Mouse (Mus musculus): Measurements from ENCODE around the gene March9.
"Not testable (repeated sequence)": the region's sequence is repeated elsewhere in the genome, so short reads cannot be mapped to it uniquely, and the experiment has no call there.

The March9 gene

DNA sequence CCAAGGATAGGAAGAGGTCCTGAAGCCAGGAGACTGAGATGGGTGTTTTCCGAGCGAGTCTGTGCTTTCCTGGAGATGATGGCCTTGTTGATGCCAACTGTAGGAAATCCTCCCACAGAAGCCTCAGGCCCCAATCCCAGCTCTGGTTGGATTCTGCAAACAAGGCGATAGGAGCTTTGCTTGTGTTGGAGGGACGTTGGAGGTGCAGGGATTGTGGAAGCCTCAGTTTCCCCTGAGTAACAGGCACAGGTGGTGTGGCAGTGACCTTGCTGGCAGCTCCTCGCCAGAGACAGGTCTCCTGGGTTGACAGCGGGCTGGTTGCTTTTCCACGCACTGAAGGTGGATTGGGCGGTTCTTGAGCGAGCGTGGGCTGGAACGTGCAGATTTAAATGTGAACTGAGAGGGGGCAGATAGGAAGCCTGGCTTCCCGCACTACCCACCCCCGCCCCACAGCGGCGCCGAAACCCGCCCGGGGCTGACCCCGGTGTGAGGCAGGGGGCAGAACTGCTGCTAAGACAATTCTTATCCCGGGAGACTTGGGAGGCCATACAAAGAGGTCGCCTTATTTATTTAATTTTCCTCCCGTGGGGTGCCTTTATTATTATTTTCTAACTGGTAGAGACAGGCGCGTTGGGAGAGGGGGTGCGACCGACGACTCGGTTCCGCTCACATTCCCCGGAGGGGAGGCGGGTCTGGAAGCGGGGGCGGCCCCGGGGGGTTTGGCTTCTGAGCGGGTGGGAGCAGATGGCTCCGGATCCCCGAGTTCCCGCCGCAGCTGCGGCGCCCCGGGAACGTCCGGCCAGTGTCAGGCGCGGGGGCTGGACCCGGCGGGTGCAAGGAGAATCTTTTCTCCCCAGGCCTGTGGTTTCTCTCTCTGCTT lies 21.2 kb upstream of the March9 start:
- in situ Hi-C loops (cut with MboI, MseI), result no loop called here

DNA sequence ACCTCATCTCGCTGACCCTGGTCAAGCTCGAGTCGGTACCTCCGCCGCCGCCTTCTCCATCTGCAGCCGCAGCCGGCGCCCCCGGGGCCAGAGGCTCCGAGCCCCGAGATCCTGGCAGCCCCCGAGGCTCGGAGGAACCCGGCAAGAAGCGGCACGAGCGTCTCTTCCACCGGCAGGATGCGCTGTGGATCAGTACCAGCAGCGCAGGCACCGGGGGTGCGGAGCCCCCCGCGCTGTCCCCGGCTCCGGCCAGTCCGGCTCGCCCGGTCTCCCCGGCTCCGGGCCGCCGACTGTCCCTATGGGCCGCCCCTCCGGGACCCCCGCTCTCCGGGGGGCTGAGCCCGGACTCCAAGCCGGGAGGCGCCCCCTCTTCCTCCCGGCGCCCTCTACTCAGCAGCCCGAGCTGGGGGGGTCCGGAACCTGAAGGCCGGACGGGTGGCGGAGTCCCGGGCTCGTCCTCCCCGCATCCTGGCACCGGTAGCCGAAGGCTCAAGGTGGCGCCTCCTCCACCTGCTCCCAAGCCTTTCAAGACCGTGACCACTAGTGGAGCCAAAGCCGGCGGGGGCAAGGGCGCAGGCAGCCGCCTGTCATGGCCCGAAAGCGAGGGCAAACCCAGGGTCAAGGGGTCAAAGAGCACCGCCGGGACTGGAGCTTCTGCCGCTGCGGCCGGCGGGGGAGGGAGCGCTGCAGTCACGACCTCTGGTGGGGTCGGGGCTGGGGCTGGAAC lies 19.8 kb upstream of the March9 start:
- in situ Hi-C loops (cut with MboI, MseI), result loop anchor here (5.0 kb wide), 1 partner anchor 977 kb away; the partner anchor contains the start of gene Ptges3

DNA sequence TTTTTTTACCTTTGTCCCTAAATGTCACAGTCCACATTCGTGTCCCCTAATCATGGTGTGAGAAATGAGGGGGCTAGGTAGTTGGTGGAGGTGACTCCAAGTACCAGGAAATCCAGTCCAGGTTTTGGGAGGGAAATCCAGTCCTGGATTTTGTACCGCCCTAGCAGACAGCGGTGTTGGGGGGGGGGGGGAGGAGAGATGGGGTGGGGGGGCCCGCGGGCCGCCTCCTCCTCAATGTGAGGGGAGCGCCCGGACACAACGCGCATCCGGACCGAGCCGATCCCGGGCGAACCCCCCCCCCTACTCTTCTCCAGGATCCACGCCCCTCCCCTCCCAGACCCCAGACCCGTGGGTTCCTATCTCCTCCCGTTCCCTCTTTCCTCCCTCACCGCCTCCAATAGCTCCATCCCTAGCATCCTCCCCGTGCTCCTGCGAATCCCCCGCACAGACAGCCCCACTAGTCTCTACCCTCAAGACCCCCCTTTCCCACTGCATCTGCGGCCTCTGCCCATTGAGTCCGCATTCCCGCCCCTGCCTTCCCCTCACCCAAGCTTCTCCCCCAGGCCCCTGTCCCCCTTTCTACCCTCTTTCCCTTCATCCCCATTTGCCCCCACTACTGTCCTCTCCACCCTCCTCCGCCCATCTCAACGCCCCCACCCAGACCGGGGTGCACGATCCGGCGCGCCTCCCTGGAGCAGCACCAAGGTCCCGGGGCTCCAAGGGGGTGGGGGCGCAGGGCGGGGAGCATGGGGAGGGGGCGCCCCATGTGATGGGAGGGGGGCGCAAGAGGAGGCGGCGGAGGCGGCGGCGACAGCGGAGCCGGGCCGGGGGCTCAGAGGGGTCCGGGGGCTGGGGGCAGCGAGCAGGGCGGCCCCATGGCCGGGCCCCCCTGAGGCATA lies 18.9 kb upstream of the March9 start:
- in situ Hi-C loops (cut with MboI, MseI), result loop anchor here (5.0 kb wide), 1 partner anchor 978 kb away; the partner anchor contains the start of gene Ptges3

DNA sequence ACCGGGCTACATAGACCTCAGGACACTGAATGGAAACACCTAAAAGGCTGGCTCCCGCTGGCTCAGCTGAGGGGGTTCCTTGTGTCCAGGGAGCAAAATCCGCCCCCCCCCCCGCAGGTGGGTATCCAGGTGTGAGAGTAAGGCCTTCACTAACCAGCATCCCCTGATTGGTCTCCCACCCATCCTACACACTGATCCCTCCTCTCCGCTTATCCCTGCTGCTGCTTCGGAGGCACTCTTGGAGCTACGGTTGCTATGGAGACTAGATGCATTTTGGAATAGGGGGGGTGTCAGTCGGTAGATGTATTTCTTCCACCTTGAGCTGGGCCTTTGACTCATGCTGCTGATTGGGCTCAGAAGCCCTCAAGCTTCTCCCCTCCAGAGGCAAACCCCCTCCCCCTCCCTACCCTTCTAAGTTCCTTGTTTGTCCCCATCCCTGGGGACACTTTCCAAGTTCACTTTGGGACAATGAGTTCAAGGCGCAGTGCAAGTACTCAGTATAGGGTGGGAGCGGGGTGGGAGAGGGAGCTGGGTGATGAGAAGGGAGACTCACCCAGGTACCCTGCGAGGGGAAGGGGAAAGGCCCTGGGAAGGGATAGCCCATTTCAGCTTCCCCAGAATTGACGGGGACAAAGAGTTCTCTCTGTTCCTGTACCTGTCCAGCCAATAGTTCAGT lies 18.2 kb upstream of the March9 start:
- in situ Hi-C loops (cut with MboI, MseI), result loop anchor here (5.0 kb wide), 1 partner anchor 979 kb away; the partner anchor contains the start of gene Ptges3

DNA sequence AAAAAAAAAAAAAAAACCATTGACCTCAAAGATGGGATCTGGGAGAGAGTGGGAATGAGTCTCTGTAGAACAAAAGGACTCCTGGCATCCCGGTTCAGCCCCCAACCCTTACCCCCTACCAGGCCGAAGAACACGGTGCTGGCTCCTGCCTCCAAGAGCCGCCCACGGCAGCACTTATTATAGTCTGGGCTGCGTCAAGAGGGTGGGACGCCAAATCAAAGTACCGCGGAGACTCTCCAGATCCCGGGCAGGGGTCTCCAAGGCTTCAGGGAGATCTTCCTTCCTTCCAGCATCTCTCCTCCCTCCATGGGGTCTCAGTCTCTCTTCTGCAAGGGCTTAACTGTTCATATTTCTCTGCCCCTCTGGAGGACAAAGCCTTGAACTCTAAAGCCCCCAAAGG lies 17.5 kb upstream of the March9 start:
- in situ Hi-C loops (cut with MboI, MseI), result loop anchor here (5.0 kb wide), 1 partner anchor 980 kb away; the partner anchor contains the start of gene Ptges3

DNA sequence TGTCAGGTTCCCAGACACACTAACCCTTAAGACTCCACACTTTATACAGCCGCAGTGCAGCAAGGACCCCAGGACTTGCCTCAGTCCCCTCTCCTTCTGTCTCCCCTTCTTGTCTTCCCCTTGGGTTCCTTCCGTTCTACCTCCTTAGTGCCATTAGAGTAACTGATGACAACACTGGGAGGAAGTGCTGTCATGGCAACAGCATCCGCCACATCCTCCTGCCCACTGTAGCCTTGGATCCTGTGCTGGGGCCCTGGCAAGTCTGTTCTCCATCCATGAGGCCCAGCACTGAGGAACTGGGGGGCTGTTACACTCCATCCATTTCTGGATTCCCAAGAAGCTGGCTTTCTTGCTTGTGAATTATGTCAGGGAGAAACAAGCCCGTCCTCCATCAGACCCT lies 16.1 kb upstream of the March9 start:
- in situ Hi-C loops (cut with MboI, MseI), result loop anchor here (5.0 kb wide), 1 partner anchor 981 kb away; the partner anchor contains the start of gene Ptges3

DNA sequence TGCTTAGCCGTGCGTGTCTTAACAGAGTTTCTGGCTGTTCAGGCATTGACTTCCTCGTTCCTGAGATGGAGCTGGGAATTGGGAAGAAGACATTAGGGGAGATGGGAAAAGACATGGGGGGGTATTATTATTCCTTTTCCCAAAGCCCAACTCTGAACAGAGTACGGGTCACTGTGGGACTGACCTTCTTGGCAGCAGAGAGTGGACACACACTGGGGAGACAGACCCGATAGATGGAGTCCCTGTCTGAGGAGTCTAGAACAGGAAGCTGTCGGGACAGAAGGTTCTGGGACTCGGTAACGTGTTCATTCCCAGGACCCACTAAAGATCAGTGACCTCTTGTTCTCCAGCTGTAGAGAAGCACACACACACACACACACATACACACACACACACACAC lies 15.7 kb upstream of the March9 start:
- in situ Hi-C loops (cut with MboI, MseI), result loop anchor here (5.0 kb wide), 1 partner anchor 982 kb away; the partner anchor contains the start of gene Ptges3

DNA sequence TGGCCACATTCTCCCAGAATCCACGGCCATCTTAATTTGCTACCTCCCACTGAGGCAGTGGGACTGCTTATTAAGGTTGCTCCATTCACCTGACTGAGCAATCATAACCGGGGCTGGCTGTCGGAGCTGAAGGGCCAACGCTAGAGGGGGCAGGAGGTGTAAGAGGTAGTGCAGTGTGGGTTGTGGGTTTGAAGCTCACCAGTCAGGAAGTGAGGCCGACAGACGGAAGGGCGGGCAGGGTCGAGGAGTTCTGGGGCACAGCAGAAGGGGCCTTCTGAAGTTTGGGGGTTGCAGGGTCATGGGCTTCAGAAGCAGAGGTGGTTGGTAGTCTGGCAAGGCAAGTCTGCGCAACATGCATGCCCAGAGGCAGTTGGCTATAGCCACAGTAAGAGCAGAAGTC lies 15.1 kb upstream of the March9 start, which contains the start of gene Agap2:
Agap2 (plus strand) TSS at position 205 of the 400 bp plus-strand sequence.
- in situ Hi-C loops (cut with MboI, MseI), result loop anchor here (5.0 kb wide), 1 partner anchor 982 kb away; the partner anchor contains the start of gene Ptges3

DNA sequence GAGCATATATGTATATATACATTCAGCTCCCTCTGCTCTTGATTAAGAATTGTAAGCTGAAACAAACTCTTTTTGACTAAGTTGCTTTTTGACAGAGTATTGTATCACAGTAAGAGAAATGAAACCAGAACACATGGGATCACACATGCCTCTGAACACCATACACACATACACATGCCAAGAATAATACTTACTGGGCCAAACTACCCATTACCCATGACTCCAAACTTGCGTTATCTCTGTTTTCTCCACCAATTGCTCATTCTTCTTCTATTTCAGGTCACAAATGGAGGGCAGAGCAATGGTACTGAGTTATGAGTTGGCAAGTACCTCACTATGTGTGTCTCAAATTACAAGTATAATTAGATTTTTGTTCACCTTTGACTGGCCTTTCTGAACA lies 14.0 kb upstream of the March9 start:
- in situ Hi-C loops (cut with MboI, MseI), result no loop called here

DNA sequence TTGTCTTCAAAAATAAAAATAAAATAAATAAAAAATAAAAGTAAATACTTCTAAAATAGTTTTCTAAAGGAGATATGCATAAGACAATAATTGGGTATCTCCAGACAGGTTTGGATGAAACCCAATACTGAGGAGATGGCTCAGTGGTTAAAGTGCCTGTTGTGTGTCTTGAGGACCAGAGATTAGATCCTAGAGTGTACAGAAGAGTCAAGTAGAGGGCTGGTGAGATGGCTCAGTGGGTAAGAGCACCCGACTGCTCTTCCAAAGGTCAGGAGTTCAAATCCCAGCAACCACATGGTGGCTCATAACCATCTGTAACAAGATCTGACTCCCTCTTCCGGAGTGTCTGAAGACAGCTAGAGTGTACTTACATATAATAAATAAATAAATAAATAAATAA lies 13.0 kb upstream of the March9 start:
- in situ Hi-C loops (cut with MboI, MseI), result not testable (repeated sequence)

DNA sequence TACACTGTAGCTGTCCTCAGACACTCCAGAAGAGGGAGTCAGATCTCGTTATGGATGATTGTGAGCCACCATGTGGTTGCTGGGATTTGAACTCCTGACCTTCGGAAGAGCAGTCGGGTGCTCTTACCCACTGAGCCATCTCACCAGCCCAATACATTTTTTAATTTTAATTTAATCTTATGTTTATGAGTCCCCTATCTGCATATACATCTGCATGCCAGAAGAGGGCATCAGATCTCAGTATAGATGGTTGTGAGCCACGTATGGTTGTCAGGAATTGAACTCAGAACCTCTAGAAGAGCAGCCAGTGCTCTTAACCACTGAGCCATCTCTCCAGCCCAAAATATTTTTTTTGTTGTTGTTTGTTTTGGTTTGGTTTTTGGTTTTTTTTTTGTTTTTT lies 12.3 kb upstream of the March9 start:
- in situ Hi-C loops (cut with MboI, MseI), result not testable (repeated sequence)

DNA sequence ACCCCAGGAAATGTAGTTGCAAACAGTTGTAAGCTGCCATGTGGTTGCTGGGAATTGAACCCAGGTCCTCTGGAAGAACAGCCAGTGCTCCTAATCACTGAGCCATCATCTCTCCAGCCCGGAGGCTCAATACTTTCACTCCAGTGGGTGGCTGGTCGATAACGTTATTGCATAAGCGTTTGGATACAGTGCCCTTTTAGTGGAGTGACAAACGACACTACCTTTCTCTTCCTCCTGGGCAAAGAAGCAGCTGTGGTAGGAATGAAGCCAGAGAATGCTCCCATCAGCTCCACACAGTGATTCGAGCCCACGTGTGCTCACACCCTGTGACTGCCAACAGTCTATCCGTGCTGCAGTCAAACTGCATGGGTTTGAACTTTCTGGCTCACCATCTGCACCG lies 11.2 kb upstream of the March9 start:
- in situ Hi-C loops (cut with MboI, MseI), result no loop called here

DNA sequence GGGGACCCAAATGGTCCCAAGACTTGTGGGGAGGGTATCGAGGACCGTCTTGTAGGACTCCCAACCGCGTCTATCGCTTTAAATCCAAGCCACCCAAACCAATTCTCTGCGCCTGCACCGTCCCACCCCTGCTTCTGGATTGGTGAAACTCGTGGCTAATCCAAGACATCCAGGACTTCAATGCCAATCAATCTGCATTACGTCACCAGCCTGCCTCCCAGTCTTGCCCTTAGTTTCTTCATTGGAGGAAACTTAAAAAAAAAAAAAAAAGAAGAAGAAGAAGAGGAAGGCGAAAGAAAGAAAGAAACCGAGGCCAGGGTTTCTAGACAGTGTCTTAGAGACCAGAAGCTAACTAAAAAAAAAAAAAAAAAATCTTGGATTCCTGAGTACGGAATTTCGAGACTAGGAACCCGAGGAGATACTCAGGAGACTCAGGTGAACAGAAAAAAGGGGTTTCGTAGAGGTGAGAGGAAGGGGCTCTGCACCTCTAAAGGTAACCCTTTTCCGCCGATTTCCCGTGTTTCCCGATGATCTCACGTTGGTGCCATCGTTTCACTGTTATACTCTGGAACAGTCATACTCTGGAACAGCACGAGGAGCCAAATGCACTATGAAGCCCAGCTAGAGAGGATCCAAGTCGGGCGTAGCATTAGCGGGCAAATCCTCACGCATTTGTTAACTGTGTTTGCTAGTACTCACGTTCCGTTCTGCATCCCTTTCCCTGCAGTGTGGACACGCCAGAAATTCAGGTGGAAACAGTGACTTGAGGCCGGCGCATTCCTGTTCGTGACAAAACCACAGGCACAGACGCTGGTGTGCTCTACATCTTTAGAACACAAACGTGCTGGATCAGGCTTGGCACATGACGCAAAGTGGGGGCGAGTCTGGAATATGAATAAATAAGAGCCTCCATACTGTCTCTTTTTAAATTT lies 10.5 kb upstream of the March9 start, which contains the start of gene Tspan31:
Tspan31 (minus strand) TSS at position 75 of the 932 bp plus-strand sequence.
- in situ Hi-C loops (cut with MboI, MseI), result no loop called here

DNA sequence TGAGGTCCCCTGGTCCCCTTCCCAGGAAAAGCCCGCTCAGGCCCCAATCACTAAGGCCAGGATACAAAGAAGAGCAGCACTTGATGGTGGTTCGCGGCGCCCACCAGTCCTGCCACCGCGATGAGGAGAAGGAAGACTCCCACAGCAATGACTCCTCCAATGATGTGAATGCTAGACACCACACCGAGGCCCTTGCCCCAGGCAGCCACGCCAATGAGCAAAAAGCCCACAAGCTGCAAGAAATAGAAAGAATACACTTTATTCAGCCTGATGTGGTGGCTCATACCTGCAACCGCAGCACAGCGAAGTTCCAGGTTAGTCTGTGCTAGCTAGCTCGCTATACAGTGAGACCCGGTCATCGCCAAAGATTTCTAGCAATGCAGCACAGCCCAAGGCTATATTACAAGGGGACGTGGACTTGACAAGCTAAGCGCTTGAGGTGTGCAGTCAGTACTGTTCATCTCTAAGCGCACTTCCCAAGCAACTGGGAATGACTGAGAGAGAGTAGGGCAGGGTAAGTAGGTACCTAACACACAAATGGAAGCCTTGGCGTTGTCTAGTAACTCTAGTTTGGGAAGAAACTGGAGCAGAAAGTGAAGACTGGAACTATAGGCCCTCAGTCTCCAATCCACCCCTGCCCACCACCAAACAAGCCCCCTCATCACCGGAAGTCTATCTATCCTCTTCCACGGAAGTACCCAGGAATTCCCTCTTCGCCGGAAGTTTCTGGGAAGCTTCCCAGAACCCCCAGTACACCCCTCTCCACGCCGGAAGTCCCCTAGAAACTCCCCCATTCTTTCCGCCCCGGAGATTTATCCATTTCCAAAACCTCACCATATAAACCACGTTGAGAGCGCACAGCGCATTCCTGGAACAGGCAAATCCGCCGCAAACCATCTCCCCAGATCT lies 9.6 kb upstream of the March9 start:
- in situ Hi-C loops (cut with MboI, MseI), result no loop called here

DNA sequence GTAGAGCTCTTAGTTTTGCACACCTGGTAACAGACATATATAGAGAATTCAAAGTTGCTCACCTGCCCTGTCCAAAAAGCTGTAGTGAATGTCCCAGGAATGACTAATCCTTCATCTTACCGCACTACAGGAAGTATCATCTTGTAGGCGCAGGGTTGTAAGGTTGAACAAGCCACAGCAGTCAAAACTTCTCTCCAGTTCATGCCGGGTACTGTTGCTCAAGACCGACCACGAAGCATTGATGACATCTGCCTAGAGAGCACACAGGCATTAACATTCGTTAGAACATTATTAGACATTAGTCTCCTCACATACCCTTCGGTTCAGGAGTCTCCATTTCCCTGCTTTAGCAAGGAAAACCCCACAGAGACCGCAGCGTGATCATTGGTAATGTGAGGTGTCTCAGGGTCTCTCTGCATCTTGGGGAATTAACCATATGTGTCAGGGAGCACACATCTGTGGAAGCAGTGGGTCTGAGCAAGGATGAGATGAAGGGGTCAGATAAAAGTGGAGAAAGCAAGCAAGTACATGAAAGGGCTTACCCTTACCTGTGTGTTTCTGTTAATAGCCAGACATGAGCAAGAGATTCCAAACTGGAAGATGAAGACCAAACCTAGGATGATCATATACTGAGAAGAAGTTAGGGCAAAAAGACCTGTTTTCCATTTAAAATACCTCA lies 8.5 kb upstream of the March9 start:
- in situ Hi-C loops (cut with MboI, MseI), result no loop called here

DNA sequence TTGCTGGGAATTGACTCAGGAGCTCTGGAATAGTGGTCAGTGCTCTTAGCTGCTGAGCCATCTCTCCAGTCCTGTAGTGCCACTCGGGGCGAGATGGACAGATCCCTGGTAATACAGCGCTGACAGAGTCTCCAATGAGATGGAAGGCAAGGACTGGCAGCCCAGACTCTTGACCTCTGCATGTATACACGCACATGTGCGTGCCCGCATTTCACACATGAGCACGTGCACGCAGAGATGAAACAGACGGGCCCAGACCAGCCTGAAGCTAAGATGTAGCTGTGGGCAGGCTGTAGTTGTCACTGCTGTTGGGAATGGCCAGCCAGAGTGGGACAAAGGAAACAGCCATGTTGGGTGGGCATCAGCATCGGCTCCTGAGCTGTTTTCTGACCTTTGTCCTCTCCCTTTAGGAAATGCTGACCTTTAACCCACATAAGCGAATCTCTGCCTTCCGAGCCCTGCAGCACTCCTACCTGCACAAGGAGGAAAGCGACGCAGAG lies 6.6 kb upstream of the March9 start:
- in situ Hi-C loops (cut with MboI, MseI), result no loop called here

DNA sequence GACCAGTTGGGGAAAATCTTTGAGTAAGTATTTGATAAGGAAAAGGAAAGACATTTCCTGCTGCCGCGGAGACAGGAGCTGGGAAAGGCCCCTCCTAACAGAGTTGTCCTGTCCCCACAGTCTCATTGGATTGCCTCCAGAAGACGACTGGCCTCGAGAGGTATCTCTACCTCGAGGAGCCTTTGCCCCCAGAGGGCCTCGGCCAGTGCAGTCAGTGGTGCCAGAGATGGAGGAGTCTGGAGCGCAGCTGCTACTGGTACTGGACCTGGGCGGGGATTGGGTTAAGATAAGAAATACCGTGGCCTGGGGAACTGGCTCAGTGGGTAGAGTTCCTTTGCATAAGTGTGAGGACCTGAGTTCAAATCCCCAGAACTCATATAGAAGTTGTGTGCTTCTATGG lies 6.0 kb upstream of the March9 start:
- in situ Hi-C loops (cut with MboI, MseI), result no loop called here
